Mouse (Mus musculus) natural killer cell, adult 2 months (primary cell): ENCODE data around the gene Oas1c.
"Not testable (repeated sequence)": the region's sequence is repeated elsewhere in the genome, so short reads cannot be mapped to it uniquely, and the experiment has no call there.

Experiments
- DNase-seq, 2 experiments: peaks; one replicate each; pipeline ENCODE4 v3.0.0; 2022; ENCODE audit warnings: low spot score in 2 of 2

Gene Oas1c

DNA sequence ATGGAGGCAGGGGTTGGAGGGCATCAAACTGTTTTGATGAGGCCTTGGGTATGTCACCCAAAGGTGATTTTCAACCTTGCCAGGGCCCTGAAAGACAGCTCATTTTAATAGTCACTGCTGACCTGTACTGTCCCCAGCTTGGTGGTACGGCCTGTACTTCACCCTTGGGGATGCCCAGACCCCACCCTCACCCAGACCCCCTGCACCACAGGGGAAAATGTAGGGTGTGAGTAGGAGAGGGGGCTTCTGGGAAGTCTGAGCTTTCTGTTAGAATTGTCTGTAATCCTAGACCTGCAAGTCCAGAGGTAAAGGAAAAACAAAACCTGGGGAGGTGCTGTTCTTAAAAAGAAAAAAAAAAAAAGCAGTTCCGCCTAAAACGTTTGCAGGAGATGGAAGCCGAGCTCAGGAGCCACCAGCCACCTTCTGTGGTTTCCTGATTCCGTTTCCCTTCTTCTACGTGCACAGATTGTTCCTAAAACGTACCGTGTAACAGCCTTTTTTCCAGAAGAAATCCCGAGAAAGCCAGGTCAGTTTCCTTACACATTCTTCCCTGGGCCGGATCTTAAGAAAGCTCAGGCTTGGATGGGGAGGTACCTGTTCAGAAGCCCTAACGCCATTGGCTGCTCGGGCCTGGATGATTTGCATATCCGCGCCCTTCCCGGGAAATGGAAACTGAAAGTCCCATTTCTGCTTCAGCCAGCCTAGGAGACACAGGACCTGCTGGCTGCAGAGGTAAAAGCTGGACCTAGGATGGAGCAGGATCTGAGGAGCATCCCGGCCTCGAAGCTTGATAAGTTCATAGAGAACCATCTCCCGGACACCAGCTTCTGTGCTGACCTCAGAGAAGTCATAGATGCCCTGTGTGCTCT, at the start of gene Oas1c:
Gene Oas1c (minus strand): TSS at position 564 of the 869 bp plus-strand sequence.
- peak; percentile 70 to 75 for DNase-seq

DNA sequence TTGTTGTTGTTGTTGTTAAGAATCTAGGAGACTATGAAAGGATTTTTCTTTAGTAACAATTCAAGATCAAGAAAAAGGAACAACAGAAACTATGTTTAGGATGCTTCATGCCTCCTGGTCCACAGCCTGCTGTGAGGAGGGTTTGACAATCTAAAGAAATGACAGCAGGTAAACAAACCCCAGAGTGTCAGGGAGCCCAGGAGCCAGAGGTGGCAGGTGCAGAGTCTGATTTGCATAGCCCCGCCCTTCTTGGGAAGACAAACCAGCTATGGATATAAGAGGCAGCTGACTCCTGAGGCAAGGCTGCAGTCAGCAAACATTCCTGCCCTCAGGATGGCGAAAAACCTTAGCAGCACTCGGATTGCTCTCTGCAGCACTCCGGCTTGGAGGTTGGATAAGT, 48.8 kb upstream of the Oas1c start, which contains the start of gene Oas1h:
Gene Oas1h (plus strand): TSS at position 301 of the 400 bp plus-strand sequence.
- DNase-seq = no peak

- DNase-seq = no peak
These were observed 46.9 kb upstream of the Oas1c start for GRCm38 (mm10) chr5:120859241-120859640.

GRCm38 (mm10) chr5:120849601-120850136, 37.4 kb upstream of the Oas1c start:
- DNase-seq = peak; percentile 17 to 37

GRCm38 (mm10) chr5:120847067-120847466, 34.8 kb upstream of the Oas1c start, which contains the start of gene Oas1f:
Gene Oas1f, plus strand, starts transcription at chr5:120847367.
- DNase-seq = no peak

DNA sequence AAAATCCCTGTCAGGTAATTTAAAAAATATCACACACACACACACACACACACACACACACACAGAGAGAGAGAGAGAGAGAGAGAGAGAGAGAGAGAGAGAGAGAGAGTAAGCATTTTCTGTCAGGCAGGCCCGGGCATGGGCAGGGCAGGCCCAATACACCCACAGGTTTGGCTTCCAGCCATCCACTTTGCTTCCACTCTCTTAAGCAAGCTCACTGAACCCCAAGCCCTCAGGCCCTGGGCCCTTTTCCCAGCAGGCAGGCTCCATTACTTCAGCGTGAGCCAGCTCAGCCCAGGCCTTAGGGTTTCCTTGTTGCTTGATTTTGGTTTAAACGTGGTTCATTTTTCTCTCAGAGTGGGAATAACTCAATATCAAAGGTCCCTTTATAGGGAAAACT, 32.4 kb upstream of the Oas1c start:
- no peak for DNase-seq

DNA sequence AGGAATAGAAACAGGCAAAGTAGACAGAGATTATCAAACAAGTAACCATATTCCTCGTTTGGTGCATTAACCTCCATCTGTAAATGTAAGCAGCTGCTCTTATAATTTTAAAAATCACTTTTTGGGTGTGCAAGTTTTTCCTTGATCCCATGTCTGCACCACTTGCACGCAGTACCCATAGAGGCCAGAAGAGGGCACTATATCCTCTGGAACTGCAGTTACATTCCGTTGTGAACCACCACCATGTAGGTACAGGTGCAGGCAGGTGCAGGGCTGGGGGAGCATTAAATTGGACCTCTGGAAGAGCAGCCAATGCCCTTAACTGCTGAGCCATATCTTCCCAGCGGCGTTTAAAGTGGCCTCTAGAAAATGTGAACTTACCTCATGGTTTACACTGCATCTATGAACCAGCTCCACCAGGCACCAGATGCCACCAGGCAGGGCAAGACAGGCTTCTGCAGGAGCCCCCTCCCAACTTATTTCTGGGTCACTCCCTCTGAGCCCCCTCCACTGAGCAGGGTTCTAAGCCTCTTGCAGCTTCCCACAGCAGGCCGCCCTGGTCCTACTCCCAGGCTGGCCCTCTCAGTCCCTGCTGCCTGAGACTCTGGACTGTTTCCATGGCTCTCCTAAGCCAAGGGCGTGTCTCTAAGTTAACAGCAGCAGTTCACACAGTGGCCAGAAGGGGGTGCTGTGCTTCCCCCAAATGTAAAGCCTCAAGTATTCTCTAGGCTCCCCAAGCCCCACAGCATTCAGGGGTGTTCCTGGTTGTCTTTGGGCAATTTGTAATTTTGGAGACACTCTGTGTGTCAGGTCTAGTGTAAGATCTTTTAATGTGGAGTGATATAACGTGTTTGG, 24.6 kb upstream of the Oas1c start:
- DNase-seq = peak; percentile 38 to 51

DNA sequence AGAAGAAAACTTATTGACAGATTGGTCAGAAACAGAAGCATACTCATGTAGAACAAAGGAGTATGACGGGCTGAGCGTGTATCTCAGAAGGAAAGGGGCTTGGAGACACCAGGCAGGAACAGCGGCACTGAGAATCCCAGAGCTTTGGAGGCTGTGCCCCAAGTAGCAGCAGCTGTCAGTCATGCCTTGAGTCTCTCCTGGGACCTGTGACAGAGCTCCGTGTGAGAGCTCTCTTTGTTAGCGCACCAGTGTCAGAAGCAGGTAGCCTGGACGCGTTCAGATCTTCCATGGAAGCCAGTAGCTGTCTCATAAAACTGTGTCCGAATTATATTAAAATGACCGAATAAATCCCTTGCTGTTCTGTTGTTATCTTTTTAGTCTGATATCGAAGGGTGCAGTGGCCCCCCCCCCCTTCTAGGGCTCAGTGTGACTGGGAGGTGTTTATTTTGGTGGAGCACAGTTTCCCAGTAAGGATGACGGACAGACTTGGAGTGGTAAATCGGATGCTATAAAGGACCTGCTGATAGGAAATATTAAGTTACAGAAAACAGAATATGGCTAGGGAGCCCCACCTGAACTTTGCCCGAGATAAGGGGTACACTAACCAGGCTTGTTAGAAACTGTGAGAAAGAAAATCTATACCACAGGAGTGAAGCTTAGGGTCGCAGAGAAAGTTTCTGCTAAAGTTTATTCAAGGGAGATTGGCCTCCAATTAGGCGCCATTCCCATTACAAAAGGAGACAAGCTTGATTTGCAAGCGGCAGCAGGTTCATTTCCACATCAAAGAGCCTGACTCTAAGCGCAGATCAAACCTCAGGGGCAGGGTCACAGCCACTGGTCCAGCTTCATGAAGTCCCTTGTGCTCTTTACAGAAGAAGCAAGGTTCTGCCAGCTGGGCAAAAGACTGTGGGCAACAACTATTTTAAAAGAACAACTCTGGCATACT, 21.3 kb upstream of the Oas1c start:
- no peak for DNase-seq

GRCm38 (mm10) chr5:120831031-120831430, 18.7 kb upstream of the Oas1c start:
- peak; percentile 39 to 48 for DNase-seq

DNA sequence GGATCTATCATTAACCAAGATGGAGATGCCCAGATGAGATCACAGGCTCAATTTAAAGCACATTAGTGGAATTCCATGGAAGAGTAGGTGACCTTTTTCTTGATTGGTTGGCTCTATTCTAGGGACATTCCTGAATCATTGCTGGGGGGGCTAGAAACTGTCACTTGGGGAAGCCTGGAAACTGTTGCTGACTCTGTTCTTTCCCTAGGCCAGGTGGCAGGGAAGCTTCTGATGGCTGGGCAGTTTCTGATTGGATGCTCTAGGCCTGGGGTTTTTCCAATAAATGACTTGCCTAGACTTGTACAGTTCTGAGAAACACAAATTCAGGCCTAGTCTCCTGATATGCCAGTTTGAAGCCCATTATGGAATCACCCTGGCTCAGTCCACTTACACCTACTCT, 6.7 kb upstream of the Oas1c start:
- DNase-seq = no peak

DNA sequence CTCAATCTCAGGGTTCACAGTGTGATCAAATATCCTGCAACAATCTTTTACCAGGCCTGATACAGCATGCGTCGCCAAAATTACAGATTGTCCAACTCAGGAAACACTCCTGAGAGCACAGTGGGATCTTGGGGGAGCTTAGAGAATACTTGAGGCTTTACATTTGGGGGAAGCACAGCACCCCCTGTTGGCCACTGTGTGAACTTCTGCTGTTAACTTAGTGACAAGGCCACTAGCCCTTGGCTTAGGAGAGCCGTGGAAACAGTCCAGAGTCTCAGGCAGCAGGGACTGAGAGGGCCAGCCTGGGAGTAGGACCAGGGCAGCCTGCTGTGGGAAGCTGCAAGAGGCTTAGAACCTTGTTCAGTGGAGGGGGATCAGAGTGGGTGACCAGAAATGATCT, 3.6 kb upstream of the Oas1c start:
- DNase-seq = peak; percentile 48 to 61

DNA sequence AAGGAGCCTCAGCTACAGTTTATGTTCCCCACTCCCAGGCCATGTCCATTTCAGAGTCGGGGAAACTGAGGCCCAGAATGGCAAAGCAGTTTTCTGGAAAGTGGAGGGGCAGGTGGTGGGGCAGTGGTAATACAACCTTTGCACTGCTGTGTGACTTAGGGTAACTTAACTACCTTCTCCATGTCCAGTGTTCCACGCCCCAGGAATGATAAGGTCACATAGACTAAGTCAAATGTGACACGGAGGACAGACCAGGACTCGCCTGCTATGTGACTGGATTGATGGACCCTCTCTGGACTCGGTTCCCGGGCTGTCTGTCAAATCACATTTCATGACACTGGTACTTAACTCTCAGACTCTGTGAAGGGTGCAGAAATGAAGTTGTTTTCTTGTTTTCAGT, 709 bp upstream of the Oas1c start:
- DNase-seq = no peak

DNA sequence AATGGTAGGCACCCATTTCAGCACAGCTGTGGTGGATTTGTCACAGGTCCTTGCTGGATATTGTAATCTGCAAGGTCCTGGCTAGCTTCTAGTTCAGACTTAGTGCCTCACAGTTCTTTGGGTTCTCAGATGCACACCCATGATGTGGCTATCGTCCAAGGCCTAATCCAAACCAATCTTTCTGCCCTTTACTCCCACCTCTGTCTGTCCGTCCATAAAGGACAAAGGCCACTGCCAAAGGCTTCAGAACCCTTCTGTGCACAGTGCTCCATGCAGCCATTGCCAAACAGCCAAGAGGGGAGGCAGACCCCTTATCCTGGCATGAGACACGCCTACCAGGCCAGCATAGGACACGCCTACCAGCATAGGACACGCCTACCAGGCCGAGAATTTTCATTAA, 3.1 kb downstream of the Oas1c start:
- DNase-seq = no peak

DNA sequence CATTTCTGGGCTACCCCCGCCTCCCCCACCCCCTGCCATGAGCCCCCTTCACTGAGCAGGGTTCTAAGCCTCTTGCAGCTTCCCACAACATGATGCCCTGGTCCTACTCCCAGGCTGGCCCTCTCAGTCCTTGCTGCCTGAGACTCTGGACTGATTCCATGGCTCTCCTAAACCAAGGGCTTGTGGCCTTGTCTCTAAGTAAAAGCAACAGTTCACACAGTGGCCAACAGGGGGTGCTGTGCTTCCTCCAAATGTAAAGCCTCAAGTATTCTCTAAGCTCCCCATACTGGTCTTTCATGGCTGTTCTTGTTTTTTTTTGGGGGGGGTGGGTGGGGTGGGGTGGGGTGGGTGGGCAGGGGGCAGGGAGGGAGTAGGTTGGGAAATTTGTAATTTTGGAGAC, 5.9 kb downstream of the Oas1c start:
- DNase-seq = peak; percentile 54 to 63

- no peak for DNase-seq
These were observed 8.7 kb downstream of the Oas1c start for GRCm38 (mm10) chr5:120803596-120803995.

- not testable (repeated sequence) for DNase-seq
These were observed 13.4 kb downstream of the Oas1c start for GRCm38 (mm10) chr5:120798943-120799342.

GRCm38 (mm10) chr5:120798147-120798546, 14.2 kb downstream of the Oas1c start:
- DNase-seq = not testable (repeated sequence)

DNA sequence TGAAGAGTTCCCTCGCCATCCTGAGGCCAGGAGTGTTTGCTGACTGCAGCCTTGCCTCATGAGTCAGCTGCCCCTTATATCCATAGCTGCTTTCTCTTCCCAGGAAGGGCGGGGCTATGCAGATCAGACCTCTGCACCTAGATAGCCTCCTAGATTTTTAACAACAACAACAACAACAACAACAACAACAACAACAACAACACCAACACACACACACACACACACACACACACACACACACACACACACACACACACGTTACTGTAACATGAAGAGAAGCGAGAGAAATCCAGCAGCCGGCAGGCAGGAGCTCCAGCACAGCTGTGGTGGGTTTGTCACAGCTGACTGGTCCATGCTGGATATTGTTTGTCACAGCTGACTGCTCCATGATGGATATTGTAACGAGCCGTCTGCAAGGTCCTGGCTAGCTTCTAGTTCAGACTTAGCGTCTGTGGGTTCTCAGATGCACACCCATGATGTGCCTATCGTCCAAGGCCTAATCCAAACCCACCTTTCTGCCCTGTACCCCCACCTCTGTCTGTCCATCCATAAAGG, 16.8 kb downstream of the Oas1c start, which contains the start of gene Oas1e:
Gene Oas1e (minus strand): TSS at position 51 of the 555 bp plus-strand sequence.
- DNase-seq = not testable (repeated sequence)

DNA sequence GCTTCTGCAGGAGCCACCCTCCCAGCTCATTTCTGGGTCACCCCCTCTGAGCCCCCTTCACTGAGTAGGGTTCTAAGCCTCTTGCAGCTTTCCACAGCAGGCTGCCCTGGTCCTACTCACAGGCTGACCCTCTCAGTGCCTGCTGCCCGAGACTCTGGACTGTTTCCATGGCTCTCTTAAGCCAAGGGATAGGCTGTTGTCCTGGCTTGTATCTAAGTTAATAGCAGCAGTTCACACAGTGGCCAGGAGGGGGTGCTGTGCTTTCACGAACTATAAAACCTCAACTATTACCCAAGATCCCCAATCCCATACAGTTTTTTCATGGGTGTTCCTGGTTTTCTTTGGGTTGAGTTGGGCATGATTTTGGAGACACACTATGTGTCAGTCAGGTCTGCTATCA, 19.3 kb downstream of the Oas1c start:
- peak; percentile 41 to 49 for DNase-seq

- no peak for DNase-seq
These were observed 25.3 kb downstream of the Oas1c start for GRCm38 (mm10) chr5:120787042-120787441.

DNA sequence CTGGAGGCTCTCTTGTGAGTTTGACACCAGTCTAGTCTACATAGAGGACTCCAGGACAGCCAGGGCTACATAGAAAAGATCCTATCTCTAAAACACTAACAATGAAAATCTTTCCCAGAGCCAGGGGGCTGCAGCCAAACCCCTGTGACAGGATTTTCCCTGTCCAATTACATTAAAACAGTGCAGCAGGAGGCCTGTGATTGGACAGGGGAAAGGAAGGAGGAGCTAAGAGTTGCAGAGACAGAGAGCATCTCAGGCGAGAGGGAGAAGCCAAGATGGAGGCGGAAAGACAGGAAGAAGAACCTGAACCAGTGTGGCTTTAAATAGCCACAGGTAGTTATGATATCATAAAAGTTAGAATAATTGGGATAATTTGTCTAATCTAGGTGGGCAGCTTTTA, 29.9 kb downstream of the Oas1c start:
- no peak for DNase-seq
